Mouse (Mus musculus) frontal cortex, adult (tissue): Measurements from ENCODE around the gene Aknad1.
A peak's percentile ranks its signal among the peaks of the same experiment; 100 is the strongest.

Source experiments
- ATAC-seq: cut with Nextera tagmentation; 2 replicates; pipeline ENCODE4 v1.9.2; 2017; ENCODE audit warnings: mild to moderate bottlenecking, moderate library complexity, mixed read lengths; ENCODE audit not compliant: low TSS enrichment

The Aknad1 gene

GRCm38 (mm10) chr3:108751691-108752090, 12.2 kb downstream of the Aknad1 start:
- no peak for ATAC-seq

DNA sequence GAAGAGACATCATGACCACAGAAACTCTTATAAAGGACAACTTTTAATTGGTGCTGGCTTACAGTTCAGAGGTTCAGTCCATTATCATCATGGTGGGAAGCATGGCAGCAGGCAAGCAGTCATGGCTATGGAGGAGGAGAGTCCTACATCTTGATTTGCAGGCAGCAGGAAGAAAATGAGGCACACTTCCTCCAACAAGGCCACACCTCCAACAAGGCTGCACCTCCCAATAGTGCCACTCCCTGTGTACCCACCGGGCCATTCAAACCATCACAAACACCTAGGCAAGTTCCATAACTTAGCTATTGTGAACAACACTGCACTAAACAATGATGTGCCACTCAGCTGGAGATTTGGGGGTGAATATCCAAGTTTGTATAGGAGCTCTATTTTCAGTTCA, 15.1 kb downstream of the Aknad1 start:
- ATAC-seq: no peak

DNA sequence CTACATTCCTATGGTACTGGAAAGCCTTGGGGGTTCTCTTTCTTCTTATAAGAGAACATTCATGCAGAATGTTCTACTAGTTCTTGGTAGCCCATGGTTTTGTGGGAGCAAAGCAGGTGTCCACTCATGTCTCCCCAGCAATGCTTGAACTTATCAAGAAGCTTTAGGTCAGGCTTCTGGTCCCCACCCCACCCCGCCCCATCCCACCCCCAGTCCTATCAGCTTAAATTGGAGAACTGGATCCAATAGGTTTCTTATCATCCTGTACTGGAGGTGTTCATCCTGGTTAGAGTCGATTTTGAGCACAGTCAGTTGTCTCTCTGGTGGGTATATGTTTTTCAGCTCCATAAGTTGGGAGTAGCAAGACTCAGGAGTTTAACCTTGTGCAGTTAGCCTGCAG, 16.1 kb downstream of the Aknad1 start:
- ATAC-seq: no peak

GRCm38 (mm10) chr3:108756131-108756530, 16.7 kb downstream of the Aknad1 start:
- ATAC-seq: no peak

DNA sequence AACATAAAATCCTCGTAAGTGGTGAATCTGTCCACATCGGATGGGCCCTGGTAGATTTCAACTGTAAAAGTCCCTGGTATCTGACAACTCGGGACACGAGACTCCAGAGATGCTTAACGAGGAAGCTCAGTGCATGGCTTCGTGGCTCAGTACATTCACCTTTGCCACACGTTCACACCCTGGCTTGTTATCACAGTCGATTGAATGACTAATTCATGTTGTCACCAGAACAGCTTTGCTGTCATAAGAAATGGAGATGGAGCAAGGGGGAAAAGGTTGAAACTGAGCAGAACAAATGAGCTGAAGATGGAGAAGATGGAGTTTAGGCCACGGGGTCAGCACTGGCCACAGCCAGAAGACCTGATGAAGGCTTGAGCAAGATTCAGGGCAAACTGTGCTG, 18.1 kb downstream of the Aknad1 start:
- no peak for ATAC-seq

DNA sequence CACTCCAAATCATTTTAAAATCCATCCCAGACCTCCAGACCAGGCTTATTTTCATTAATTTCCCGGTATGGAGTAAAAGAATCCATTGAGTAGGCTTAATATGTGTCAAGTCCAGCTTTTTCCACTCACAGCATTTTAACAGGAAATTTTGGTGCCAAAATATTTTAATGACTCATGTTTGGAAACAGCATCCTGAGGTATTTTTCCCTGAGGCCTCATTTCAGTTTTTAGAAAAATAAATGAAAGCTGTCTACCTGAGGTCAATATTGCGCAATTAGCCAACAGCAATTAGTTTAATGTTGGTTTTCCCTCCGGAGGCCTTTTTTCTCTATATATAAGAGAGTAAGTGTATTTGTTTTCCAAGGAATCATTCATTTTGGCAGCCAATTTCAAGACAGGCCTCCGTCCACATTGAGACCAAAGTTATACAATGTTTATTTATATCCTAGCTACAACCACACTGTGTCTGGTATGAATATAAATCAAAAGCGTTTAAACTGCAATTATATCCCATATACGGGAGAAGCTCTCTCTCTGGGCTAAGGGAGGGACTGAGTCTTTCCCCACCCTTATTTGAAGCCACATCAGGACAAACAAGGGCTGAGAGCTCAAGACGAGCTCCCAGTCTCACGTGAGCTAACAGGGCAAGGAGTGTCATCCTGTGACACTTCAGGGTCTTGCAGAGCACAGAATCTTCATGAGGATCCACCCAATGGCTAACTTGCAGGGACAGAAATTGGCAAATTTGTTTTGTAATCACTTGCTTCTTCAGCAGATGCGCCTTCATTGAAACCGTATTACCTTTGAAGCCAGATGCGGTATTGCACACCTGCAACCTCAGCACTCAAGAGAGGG, 20.3 kb downstream of the Aknad1 start:
- peak; percentile 58 for ATAC-seq

DNA sequence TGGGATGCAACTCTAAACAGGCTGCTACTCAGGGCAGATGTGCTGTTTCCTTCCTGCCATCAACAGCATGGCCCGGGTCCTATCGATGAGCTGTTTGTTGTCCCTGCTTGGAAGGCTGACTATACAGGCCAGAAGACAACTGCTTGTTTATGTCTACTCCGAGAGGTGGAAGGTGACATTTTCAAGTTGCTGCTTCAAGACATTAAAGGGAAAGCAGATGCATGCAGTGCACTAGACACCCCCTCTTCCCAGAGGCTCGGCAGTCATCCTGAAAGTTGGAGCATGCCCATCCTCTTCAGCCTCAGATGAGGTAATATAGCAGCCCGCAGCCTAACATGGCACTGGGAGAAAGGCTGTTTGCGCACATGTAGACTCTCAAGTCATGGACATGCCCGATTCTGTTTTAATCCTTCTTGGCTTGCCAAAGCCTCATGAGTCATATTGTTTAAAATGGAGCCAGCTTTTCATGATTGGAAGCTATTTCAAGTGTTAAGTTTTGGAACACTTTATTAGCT, 23.2 kb downstream of the Aknad1 start:
- ATAC-seq: peak; percentile 85

- ATAC-seq: no peak
Observed at GRCm38 (mm10) chr3:108763691-108764090, 24.2 kb downstream of the Aknad1 start.

DNA sequence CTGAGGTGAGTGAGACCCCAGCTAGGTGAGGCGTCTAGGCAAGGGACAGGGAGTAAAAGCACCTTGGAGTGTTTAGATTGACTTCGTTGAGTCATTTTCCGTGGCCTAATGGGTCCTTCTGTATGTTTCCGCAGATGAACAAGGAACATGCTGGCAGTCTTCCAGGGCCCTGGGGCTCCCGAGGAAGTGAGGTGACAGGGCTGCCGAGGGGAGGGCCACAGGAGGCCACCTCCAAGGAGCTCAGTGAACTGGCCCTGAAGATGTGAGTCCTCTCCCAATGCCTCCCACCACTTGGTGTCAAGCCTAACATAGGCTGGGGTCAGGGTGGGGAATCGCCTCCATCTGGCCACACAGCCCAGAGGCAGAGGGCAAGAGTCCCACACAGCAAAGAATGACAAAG, 25.5 kb downstream of the Aknad1 start:
- ATAC-seq: no peak

DNA sequence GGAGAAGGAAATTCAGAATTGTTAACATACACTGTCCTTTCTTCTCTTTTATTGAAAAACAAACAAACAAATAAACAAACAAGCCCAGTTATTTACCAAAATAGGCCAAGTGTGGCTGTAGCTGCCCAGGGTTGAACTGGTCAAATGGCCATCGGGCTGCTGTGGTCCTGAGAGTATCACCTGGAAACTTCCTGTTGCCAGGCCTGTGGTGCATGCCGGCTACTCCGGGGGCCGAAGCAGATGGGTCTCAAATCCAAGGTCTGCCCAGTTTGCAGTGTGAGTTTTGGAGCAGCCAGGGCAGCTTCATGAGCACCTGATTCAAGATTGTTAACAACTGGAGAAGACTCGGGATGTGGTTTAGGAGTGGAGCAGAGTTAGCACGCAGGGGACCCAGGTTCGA, 26.0 kb downstream of the Aknad1 start:
- ATAC-seq: no peak

DNA sequence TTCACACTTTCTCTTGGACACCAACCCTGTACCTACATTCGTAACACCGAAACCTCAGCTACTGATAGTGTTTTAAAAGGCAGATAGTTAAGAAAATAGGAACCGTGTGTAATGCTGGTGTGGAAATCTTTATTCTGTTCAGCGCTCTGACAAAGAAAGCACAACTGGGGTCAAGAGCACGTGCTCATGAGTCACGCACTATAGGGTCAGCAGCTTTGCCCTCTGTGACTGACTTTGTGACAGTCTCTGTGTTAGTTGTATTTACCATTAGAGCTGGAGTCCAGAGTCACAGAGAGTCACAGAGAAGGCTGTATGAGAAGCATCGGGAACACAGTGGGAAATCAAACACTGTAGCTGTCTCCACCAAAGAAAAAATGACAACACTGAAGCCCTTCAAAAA, 27.5 kb downstream of the Aknad1 start:
- no peak for ATAC-seq

GRCm38 (mm10) chr3:108767416-108767815, 28.0 kb downstream of the Aknad1 start:
- no peak for ATAC-seq

DNA sequence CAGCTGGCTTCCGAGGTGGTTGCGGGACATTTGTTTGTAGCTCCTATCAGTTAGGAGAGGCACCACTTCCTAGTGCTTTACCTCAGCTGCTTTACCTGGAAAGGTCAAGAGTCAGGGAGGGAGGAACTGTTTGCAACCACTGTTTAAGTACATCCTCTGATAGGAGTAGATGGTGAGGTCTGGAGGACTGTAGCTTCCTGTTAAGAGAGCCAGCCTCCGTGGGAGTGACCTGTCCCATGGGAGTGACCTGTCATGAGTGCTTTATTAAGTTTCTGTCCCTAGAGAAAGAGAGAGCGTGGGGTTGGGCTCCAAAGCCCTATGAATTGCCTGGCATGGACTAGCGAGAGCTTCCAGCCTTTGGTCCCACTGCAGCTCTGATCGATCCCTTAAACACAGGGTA, 30.1 kb downstream of the Aknad1 start:
- ATAC-seq: no peak

GRCm38 (mm10) chr3:108770725-108771368, 31.4 kb downstream of the Aknad1 start:
- peak; percentile 74 for ATAC-seq

- ATAC-seq: peak; percentile 95
Observed at GRCm38 (mm10) chr3:108772211-108772610, 32.8 kb downstream of the Aknad1 start.

GRCm38 (mm10) chr3:108772811-108773210, 33.4 kb downstream of the Aknad1 start:
- no peak for ATAC-seq

GRCm38 (mm10) chr3:108778761-108779540, 39.5 kb downstream of the Aknad1 start:
- ATAC-seq: no peak

- peak; percentile 96 for ATAC-seq
Observed at GRCm38 (mm10) chr3:108781238-108781883, 41.9 kb downstream of the Aknad1 start.

GRCm38 (mm10) chr3:108781884-108782270, 42.4 kb downstream of the Aknad1 start:
- ATAC-seq: 0 out of 2 replicates have a peak, but pooled peaks have one; percentile 11

- no peak for ATAC-seq
Observed at GRCm38 (mm10) chr3:108782364-108782895, 43.0 kb downstream of the Aknad1 start.

GRCm38 (mm10) chr3:108786520-108786919, 47.1 kb downstream of the Aknad1 start:
- ATAC-seq: no peak
